Mouse (Mus musculus): Measurements from ENCODE around the gene Ccdc9b. TPM values are rescaled to one million over a fixed set of nuclear protein-coding genes. Genes with fewer than 3 reads are reported as not detected.

The Ccdc9b gene
- polyA plus RNA-seq, 1 experiment from 2014 or later = 0.37 TPM

- Histone ChIP-seq H3K4me2 (ENCODE audit: low read depth, low read length) (no peak overlapping the region), H3K36me3 (ENCODE audit: control insufficient read depth, insufficient read depth) (no peaks in the 10 kb centered on the region), H3K4me1 (ENCODE audit: control insufficient read depth, low read depth, low read length) (peaks cover 7% of the 10 kb centered on the region), H3K9me3 (replicated peaks; ENCODE audit: control insufficient read depth, low read length) (no peaks in the 10 kb centered on the region), H3K9ac (ENCODE audit: low read depth, low read length) (no peak overlapping the region), H3K4me3 (ENCODE audit: low read depth, low read length) (no peak overlapping the region), H3K27me3 (ENCODE audit: control insufficient read depth, insufficient read depth, low read depth, low read length) (peaks cover 6% of the 10 kb centered on the region), H3K27ac (ENCODE audit: low read length) (no peak overlapping the region)
- 65% methylated on average over 5 of the region's 5 CpGs for WGBS (ENCODE audit: insufficient replicate concordance)
- no peak for ATAC-seq (ENCODE audit: low read depth)
These were observed 30.5 kb downstream of the Ccdc9b start for GRCm38 (mm10) chr2:118731981-118732380.

- Histone ChIP-seq H3K27ac (ENCODE audit: low read length) (no peak overlapping the region), H3K4me2 (ENCODE audit: low read depth, low read length) (no peak overlapping the region), H3K4me3 (ENCODE audit: low read depth, low read length) (no peak overlapping the region), H3K36me3 (ENCODE audit: control insufficient read depth, insufficient read depth) (no peaks in the 10 kb centered on the region), H3K9me3 (replicated peaks; ENCODE audit: control insufficient read depth, low read length) (no peaks in the 10 kb centered on the region), H3K27me3 (ENCODE audit: control insufficient read depth, insufficient read depth, low read depth, low read length) (peaks cover 6% of the 10 kb centered on the region), H3K4me1 (ENCODE audit: control insufficient read depth, low read depth, low read length) (peaks cover 7% of the 10 kb centered on the region), H3K9ac (ENCODE audit: low read depth, low read length) (no peak overlapping the region)
- 7% methylated on average over 3 of the region's 3 CpGs for WGBS (ENCODE audit: insufficient replicate concordance)
- no peak for ATAC-seq (ENCODE audit: low read depth)
These were observed 31.9 kb downstream of the Ccdc9b start for GRCm38 (mm10) chr2:118730622-118730915.

GRCm38 (mm10) chr2:118729816-118730621 is 32.4 kb downstream of the Ccdc9b start:
- H3K9me3 ChIP-seq (replicated peaks; ENCODE audit: control insufficient read depth, low read length) = no peaks in the 10 kb centered on the region
- 20% methylated on average over 8 of the region's 8 CpGs for WGBS (ENCODE audit: insufficient replicate concordance)
- no peak overlapping the region; the same call in 1 of the 2 replicates for H3K27ac ChIP-seq (ENCODE audit: low read length)
- H3K36me3 ChIP-seq (ENCODE audit: control insufficient read depth, insufficient read depth) = no peaks in the 10 kb centered on the region
- ATAC-seq (ENCODE audit: low read depth) = no peak
- H3K9ac ChIP-seq (ENCODE audit: low read depth, low read length) = no peak overlapping the region
- H3K4me1 ChIP-seq (ENCODE audit: control insufficient read depth, low read depth, low read length) = peaks cover 7% of the 10 kb centered on the region
- H3K4me2 ChIP-seq (ENCODE audit: low read depth, low read length) = no peak overlapping the region
- peaks cover 6% of the 10 kb centered on the region for H3K27me3 ChIP-seq (ENCODE audit: control insufficient read depth, insufficient read depth, low read depth, low read length)
- no peak overlapping the region for H3K4me3 ChIP-seq (ENCODE audit: low read depth, low read length)

- Histone ChIP-seq H3K4me1 (ENCODE audit: control insufficient read depth, low read depth, low read length) (peaks cover 7% of the 10 kb centered on the region), H3K4me2 (ENCODE audit: low read depth, low read length) (peak overlapping the region; percentile 6; the same call in 1 of the 2 replicates), H3K27me3 (ENCODE audit: control insufficient read depth, insufficient read depth, low read depth, low read length) (peaks cover 4% of the 10 kb centered on the region), H3K4me3 (ENCODE audit: low read depth, low read length) (no peak overlapping the region), H3K27ac (ENCODE audit: low read length) (peak overlapping the region; percentile 69), H3K36me3 (ENCODE audit: control insufficient read depth, insufficient read depth) (no peaks in the 10 kb centered on the region), H3K9me3 (replicated peaks; ENCODE audit: control insufficient read depth, low read length) (no peaks in the 10 kb centered on the region), H3K9ac (ENCODE audit: low read depth, low read length) (no peak overlapping the region)
- no peak for ATAC-seq (ENCODE audit: low read depth)
- WGBS (ENCODE audit: insufficient replicate concordance) = 8% methylated on average over 4 of the region's 4 CpGs
These were observed 33.3 kb downstream of the Ccdc9b start for GRCm38 (mm10) chr2:118729194-118729593.

GRCm38 (mm10) chr2:118728337-118728736 is 34.1 kb downstream of the Ccdc9b start, which contains the start of gene Plcb2:
TSS of gene Plcb2 (minus strand) at chr2:118728438.
- Histone ChIP-seq H3K4me2 (ENCODE audit: low read depth, low read length) (peak within 1 kb of the TSS; percentile 10), H3K9me3 (replicated peaks; ENCODE audit: control insufficient read depth, low read length) (no peaks in the 10 kb centered on the region), H3K36me3 (ENCODE audit: control insufficient read depth, insufficient read depth) (no peaks in the 10 kb centered on the region), H3K4me1 (ENCODE audit: control insufficient read depth, low read depth, low read length) (peaks cover 7% of the 10 kb centered on the region), H3K27ac (ENCODE audit: low read length) (peak within 1 kb of the TSS; percentile 69), H3K4me3 (ENCODE audit: low read depth, low read length) (peak within 1 kb of the TSS; percentile 33), H3K27me3 (ENCODE audit: control insufficient read depth, insufficient read depth, low read depth, low read length) (peaks cover 3% of the 10 kb centered on the region; the same call in 1 of the 2 replicates), H3K9ac (ENCODE audit: low read depth, low read length) (no peak within 1 kb of the TSS)
- ATAC-seq (ENCODE audit: low read depth) = peak; percentile 49
- WGBS (ENCODE audit: insufficient replicate concordance) = 14% methylated on average over 7 of the region's 7 CpGs

- 8% methylated on average over 9 of the region's 9 CpGs for WGBS (ENCODE audit: insufficient replicate concordance)
- Histone ChIP-seq H3K4me3 (ENCODE audit: low read depth, low read length) (peak overlapping the region; percentile 33), H3K9me3 (replicated peaks; ENCODE audit: control insufficient read depth, low read length) (no peaks in the 10 kb centered on the region), H3K4me1 (ENCODE audit: control insufficient read depth, low read depth, low read length) (peaks cover 7% of the 10 kb centered on the region), H3K36me3 (ENCODE audit: control insufficient read depth, insufficient read depth) (no peaks in the 10 kb centered on the region), H3K27me3 (ENCODE audit: control insufficient read depth, insufficient read depth, low read depth, low read length) (peaks cover 3% of the 10 kb centered on the region; the same call in 1 of the 2 replicates), H3K27ac (ENCODE audit: low read length) (0 out of 2 replicates have a peak overlapping the region, but pooled peaks have one; percentile 2), H3K4me2 (ENCODE audit: low read depth, low read length) (peak overlapping the region; percentile 10), H3K9ac (ENCODE audit: low read depth, low read length) (no peak overlapping the region)
- ATAC-seq (ENCODE audit: low read depth) = no peak
These were observed 34.5 kb downstream of the Ccdc9b start for GRCm38 (mm10) chr2:118727911-118728310.

- Histone ChIP-seq H3K9me3 (replicated peaks; ENCODE audit: control insufficient read depth, low read length) (no peaks in the 10 kb centered on the region), H3K4me3 (ENCODE audit: low read depth, low read length) (peak overlapping the region; percentile 33), H3K9ac (ENCODE audit: low read depth, low read length) (no peak overlapping the region), H3K36me3 (ENCODE audit: control insufficient read depth, insufficient read depth) (no peaks in the 10 kb centered on the region), H3K27me3 (ENCODE audit: control insufficient read depth, insufficient read depth, low read depth, low read length) (peaks cover 3% of the 10 kb centered on the region; the same call in 1 of the 2 replicates), H3K4me2 (ENCODE audit: low read depth, low read length) (no peak overlapping the region), H3K27ac (ENCODE audit: low read length) (no peak overlapping the region), H3K4me1 (ENCODE audit: control insufficient read depth, low read depth, low read length) (peaks cover 7% of the 10 kb centered on the region)
- ATAC-seq (ENCODE audit: low read depth) = no peak
- 54% methylated on average over 2 of the region's 2 CpGs for WGBS (ENCODE audit: insufficient replicate concordance)
These were observed 35.6 kb downstream of the Ccdc9b start for GRCm38 (mm10) chr2:118726873-118727272.

GRCm38 (mm10) chr2:118725511-118725910 is 37.0 kb downstream of the Ccdc9b start:
- 62% methylated on average over 4 of the region's 4 CpGs for WGBS (ENCODE audit: insufficient replicate concordance)
- no peak overlapping the region for H3K9ac ChIP-seq (ENCODE audit: low read depth, low read length)
- no peak for ATAC-seq (ENCODE audit: low read depth)
- H3K27me3 ChIP-seq (ENCODE audit: control insufficient read depth, insufficient read depth, low read depth, low read length) = peaks cover 3% of the 10 kb centered on the region; the same call in 1 of the 2 replicates
- peaks cover 7% of the 10 kb centered on the region for H3K4me1 ChIP-seq (ENCODE audit: control insufficient read depth, low read depth, low read length)
- H3K4me2 ChIP-seq (ENCODE audit: low read depth, low read length) = no peak overlapping the region
- no peak overlapping the region for H3K4me3 ChIP-seq (ENCODE audit: low read depth, low read length)
- no peak overlapping the region for H3K27ac ChIP-seq (ENCODE audit: low read length)
- no peaks in the 10 kb centered on the region for H3K36me3 ChIP-seq (ENCODE audit: control insufficient read depth, insufficient read depth)
- no peaks in the 10 kb centered on the region for H3K9me3 ChIP-seq (replicated peaks; ENCODE audit: control insufficient read depth, low read length)

- Histone ChIP-seq H3K4me2 (ENCODE audit: low read depth, low read length) (no peak overlapping the region), H3K27me3 (ENCODE audit: control insufficient read depth, insufficient read depth, low read depth, low read length) (peaks cover under 1% of the 10 kb centered on the region; the same call in 1 of the 2 replicates), H3K4me1 (ENCODE audit: control insufficient read depth, low read depth, low read length) (no peaks in the 10 kb centered on the region), H3K9ac (ENCODE audit: low read depth, low read length) (no peak overlapping the region), H3K9me3 (replicated peaks; ENCODE audit: control insufficient read depth, low read length) (no peaks in the 10 kb centered on the region), H3K4me3 (ENCODE audit: low read depth, low read length) (no peak overlapping the region), H3K27ac (ENCODE audit: low read length) (no peak overlapping the region), H3K36me3 (ENCODE audit: control insufficient read depth, insufficient read depth) (no peaks in the 10 kb centered on the region)
- 25% methylated on average over 15 of the region's 15 CpGs for WGBS (ENCODE audit: insufficient replicate concordance)
- ATAC-seq (ENCODE audit: low read depth) = no peak
These were observed 38.6 kb downstream of the Ccdc9b start for GRCm38 (mm10) chr2:118723693-118724486.
